Mouse (Mus musculus) cerebellum, adult 8-10 months (tissue): ENCODE measurements at regions not wholly inside any gene's neighbourhood (a gene's known extent, or its start where the extent isn't known, plus 50 kb on each side); places are given as distances from the start of the nearest gene placed in this dataset.

Source experiments
- DNase-seq: peaks from one replicate; pipeline ENCODE4 v3.0.0; 2022

DNA sequence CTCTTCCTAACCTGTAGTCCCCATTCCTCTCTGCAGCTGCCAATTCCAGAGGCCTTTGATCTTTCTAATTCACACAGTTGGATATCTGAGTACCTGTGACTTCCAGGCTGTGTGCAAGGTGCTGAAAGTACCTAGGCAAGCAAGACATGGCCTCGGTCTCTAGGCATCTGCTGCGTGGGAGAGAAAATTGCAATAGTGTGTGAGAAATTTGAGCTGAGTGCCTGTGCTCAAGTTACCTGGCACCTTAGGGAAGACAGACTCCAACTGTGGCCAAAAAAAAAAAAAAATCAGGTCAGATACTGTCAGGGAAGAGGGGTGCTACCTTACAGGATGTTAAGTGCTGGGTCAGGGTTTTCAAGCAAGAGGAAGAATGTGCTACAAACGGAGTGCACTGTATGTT is 514.7 kb upstream of the Mgmt start:
- DNase-seq, result no peak

DNA sequence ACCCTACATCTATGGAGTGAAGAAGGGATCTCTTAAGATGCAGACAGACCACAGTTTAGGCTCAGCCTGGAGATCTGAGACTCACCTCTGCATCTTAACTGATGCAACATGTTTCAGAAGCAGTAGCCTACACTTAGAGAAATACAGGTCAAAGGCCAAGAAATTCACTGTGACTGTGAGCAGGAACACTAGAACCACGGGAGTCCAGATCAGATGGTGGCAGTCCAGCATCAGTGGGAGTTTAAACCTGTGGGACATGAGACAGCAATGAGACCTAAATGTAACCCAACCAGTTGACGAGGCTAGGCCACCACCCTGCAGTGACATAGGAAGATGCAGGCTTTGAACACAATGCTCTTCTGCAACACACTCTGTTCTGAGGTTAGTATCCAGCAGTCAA is 511.1 kb upstream of the Mgmt start:
- DNase-seq, result no peak

DNA sequence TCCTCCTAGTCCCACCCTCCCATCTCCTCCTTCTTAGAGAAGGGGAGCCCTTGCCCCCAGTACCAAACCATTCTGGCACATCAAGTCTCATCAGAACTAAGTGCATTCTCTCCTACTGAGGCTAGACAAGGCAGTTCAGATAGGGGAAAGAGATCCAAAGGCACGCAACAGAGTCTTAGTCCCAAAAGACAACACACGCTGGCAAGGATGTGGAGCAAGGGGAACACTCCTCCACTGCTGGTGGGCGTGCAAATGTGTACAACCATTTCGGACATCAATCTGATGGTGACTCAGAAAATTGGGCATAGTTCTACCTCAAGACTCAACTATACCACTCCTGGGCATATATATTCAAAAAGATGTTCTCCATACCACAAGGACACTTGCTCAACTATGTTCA is 506.7 kb upstream of the Mgmt start:
- no peak for DNase-seq

DNA sequence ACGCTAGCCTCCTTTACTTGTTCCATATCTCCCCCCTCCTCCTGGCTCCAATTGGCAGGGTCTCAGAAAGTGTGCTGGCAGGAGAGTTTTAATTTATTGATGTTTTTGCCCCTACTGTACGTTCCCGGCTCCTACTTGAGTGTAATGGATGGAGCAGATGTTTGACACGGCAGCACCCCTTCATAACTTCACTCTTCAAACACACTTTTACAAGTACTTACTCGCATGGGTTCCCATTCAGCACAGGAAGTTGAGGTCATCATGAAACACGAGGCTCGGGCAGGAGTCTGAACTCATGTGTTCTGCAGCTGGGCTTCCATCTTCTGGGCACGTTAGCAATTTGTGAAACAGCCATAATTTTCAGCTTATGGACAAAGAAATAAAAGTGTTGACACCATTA is 504.3 kb upstream of the Mgmt start:
- no peak for DNase-seq

DNA sequence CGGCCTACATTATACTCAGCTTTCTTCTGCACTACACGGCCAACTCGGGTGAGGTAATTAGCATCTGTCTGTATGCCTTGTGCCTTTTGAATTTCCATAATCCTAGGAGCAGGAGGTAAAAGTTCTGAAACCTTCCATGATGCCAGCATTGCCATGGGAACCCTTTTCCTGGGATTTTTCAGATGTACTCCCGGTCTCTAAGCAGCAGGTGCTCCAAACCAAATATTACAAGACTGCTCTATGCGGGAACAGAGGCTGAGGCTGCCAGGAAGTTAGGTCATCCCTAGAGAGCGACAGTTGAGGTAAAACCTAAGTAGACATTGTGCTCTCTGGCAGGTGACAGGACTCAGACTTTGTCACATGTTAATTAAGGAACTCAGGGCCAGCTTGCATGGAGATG is 501.0 kb upstream of the Mgmt start:
- DNase-seq, result no peak

DNA sequence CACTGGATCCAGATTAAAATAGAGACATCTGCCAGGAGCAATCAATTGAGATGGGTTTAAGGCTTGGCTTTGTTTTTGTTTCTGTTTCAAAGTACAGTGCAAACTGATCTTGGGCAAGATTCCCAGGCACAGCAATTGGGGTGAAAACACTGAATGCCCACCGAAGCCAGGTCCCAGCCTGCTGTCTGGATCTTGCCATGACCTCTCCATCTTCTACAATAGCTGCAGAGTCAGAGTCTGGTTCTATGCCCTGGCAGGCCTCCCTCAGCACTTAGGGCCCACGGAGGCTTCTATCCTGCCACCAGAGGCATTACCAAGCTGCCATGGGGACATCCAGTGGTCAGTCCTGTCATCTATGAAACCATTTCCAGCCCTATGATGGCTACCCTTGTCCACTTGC is 498.6 kb upstream of the Mgmt start:
- DNase-seq, result no peak

DNA sequence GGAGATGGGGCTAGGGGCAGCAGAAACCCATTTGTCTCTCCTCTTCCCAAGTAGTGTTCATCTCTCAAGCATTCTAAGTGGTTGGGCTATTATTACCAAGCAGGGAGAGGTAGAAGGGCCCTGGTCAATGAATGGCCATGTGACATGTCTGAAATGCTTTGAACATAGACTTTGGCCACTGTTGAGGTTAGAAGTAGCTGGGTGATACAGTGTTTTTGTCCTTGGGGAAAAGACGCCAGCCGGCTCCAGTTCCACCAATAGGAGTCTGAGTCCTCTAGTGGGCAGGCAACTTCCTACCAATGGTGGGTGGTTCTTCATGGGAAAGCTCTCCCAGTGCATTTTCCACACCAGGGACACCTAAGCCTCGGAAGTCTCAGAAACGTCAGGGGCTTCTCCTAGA is 497.3 kb upstream of the Mgmt start:
- no peak for DNase-seq

DNA sequence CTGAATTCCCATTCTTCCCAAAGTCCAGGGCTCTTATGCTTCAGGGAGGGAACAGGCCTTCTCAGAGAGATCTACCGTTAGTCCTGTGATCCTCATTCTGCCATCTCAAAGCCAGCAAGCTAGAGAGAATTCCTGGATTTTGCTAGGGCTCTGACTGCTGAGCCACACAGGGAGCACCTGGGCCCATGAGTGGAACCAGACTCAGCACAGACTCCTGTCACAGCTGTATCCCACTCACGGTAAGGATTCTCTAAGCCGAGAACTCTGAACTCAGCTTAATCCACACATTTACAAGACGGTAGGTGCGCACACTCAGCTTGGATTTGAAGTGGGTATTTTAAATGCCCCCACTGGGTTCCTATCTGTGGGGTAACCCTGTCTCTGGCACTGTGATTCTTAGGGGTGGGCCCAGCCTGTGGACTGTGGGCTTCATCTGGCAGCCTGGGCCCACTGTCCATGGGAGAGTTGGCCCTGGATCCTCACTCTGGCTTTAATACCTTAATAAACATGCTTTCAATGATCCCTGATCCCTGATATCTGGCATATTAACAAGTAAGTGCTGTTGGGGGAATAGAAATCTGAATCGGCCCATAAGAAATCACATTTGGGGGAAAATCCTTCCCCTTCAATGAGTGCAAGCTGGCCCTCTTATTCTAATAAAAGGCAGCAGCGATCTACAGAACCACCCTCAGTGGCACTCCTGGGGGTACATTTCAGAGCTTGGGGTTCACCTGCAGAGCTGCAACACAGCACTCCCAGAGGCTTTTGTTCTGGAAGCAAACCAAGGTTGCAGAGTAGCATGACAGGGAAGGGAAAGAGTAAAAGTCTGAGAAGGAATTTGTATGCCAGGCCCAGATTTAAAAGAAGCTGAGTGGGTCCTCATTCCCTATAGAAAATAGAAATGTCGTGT is 491.5 kb upstream of the Mgmt start:
- DNase-seq, result no peak

DNA sequence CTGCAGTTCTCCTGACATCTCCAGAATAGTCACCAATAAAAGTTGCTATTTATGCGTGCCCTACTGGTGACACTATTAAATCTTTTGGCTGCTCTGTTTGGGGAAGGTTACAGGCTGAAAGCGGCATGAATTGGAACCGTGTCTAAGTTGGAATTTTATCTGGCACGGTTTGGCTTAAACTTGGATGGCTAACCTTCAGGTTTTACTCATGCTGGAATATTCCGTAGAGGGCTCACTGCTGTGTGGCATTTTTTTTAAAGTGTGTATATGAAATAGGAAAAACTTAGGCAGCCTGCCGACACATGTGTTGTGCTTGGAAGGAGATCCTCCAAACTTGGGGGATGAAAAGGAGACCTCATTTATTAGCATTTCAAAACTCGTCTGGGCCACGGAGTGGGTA is 489.0 kb upstream of the Mgmt start:
- DNase-seq, result no peak

DNA sequence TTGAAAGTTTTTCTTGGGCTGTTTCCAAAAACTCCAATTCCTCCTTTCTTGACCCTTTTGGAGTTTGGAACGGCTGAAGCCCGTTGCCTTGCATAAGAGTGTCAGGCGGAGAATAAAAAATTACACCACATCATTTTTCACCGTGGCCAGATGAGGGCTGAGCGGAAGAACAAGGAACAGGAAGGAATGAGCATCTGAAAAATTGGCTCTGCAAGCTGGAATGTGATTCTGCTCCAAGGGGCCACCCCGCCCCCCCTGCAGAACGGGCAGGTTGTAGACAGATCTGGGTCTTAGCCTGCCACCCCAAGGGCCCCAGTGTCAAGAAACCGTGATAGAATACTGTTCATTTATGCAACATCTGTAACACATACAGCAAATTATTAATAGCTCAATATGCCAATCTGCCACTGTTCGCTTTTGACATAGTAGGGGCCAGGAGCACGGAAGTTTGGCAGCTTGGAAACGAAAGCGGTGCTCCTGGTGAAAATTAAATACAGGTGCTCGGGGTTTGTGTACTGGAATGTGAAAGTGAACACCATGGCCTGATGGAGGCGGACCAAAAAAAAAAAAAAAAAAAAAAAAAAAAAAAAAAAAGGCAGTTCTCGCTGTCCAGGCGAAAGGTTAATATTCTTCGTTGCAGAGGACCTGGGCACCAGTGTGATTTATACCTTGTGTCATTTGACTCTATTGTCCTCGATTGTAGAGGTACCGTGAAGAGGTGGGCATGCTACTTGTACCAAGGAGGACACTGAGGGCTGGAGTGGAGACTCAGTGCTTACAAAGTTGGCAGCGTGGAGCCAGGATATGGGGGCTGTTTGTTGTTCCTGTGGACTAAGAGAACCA is 487.9 kb upstream of the Mgmt start:
- DNase-seq, result no peak

DNA sequence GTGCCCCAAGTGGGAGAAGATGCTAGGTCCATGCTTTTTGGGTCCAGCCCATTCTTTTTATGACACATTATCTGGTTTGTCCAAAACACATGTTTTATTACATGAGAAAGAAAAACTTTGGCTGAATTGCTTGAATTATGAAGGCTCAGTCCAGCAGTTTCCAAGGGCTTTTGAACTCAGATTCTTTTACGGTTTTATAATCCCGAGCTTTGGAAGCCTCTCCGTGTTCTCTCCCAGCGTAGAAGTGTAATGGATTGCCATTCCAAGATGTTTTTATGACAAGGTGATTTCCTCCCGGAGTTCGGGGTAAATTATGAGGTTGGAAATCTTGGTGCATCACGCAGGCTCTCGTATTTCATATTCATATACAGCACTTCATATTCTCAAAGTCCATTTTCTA is 479.6 kb upstream of the Mgmt start:
- no peak for DNase-seq

DNA sequence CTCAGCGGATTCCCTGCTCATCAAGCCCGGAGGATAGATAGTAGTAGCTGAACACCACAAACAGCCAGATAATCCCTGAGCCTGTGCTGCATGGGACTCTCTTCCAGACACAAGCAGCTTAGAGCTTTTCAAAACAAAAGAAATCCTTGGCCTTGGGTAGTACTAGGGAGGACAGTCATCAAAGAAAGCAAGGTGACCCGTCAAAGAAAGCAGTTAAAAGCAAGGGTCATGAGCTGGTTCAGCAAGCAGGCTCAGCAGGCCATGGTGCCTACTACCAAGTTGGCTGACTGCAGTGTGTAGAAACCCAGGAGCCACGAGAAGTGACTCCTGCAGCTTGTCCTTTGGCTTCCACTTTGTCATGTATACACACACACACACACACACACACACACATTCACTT is 477.1 kb upstream of the Mgmt start:
- no peak for DNase-seq

DNA sequence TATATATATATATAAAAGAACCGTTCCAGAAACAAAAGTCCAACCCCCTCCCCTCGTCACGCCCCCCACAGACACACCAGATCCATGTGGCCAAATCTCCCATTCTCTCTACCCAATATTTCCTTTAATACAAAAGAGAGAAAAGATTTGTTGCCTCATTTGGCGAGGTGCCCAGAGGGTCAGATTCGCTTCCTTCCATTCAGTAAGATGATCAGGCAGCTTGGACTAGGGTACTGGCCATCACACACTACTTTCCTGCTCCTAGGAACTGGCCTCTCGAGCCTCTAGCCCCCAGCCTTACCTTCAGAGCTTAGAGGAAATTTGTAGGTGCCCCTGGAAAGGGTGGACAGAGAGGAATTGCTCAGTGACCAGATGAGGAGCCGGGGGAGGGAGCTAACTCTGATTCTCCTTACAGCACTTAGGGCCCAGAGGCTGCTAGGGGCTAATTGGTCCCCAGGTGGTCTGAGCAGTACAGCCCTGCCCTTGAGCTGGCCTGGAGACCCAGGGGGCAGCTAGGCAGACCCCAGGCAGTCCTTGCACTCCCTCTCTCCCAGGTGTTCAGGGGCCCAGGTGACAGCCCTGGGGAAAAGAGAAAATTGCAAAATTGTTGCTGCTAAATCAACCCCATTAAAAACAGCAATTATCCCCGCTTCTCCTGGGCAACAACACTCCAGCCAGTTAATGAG is 470.4 kb upstream of the Mgmt start:
- DNase-seq, result no peak

DNA sequence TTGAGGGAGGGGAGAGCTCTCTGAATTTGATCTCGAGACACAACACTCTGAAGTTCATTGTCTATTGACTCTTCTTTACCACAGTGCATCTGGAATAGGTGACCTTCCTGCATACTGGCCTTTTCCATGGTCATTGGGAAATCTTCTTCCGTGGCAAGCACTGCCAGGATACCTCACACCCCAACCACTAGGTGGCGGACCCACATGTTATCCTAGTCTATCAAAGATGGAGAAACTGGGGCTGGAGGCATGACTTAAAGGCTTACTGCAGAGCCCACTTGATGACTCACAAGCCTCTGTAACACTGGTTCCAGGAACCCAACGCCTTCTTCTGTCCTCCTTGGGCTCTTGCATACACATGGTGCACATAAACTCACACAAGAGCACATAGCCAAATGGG is 467.2 kb upstream of the Mgmt start:
- no peak for DNase-seq

DNA sequence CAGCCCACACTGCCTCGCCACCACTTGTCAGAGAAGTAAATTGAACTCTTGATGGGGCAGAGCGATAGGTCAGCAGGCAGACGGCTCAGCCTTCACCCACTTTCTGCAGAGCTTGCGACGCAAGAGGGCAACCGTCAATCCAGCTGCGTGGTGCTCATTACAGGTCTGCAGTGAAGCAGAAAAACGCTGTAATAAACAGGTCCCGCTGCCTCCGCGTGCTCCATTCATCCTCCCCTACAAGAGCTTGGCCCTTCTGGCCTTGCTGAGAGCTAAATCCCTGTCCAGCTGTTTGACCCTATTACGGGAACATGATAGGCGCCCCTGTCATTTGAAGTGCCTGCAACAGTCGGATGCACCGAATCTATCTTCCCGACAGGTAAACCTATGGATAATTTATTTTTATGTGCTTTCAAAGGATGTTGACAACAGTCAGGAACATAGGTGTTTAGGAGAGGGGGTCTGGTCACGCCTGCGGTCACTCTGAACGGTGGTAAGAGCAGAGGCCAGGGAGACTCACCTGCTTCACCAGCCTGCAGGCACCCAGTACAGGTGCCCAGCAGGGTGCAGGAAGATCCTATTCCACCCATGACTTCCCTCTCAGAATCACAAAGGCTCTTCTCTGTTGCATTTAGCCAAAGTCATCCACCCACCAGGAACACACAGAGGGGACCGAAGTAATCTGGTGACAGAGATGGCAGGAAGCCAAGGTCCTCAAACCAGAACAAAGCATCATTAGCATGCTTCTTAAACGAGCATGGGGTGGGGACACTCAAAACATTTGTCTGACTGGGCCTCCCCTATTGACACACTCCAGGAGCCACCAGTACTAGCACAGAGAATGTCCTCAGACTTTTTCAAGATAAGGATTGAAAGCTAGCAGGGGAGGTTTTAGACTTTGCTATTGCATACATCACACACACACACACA is 464.1 kb upstream of the Mgmt start:
- no peak for DNase-seq

DNA sequence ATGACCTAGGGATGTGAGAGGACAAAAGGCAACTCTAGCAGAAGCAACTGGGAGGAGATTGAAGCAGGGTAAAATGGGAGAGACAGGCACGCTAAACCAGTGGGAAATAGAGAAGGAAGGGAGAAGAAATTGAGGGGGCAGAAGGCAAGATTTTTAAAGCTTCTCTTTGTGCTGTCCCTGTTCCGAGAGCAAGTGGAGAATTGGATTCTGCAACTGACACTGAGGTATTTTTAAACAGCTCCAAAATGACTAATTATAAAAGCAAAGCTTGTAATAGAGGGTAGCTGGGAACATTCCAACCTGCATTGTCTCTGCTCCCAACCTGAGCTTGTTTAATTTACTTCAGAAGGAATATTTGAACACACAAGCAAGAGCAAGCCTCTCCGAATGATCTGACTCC is 460.7 kb upstream of the Mgmt start:
- no peak for DNase-seq

DNA sequence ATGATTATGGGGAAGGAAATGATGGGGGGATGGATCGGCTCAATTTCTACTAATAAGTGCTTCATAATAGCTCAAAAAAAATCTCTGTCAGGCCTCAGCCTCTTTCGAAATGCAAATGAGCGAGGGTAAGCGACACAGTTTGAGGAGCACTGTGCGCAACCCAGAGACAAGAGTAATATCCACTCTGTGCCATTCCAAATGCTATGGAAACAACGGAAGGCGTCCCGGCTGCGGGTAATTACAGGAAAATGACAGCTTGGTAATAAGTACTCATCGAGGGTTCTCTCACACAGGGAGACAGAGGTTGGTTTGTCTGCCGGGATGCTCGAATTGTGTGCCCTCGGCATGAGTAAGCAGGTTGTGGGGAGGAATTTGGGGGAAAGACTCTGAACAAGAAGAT is 459.9 kb upstream of the Mgmt start:
- no peak for DNase-seq

DNA sequence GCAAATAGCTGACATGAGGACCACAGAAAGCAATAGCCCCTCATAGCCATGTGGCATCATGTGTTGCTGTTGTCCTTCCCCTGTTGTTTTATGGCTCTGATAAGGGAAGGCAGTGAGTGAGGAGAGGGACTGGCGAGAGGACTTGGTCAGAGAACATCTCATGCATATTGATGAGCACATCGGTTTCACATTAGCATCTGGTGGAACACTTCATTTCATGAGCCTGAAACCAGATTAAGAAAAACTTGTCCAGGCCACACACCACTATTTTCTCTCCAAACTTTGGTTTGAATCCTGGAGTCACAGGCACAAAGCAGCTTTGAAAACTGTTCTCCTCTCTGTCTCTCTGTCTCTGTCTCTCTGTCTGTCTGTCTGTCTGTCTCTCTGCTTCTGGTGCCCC is 451.0 kb upstream of the Mgmt start:
- DNase-seq, result no peak

DNA sequence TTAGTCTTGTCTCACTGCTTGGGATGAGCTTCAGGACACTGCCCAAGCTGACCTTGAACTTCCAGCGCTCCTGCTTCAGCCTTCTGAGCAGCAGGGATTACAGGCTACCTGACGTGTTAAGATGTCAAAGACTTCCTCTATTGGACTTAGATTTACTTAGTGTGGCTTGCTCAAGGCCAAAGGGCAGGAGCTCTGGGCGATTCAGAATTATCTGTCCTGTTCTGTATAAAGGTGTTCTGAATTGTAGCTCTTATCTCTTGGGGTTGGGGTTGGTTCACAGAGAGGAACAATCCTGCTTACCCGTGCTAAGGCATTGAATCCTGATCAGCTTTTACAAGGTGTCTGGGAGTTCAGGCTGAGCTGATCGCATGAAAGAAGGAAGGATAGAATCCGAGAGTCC is 449.3 kb upstream of the Mgmt start:
- DNase-seq, result no peak

DNA sequence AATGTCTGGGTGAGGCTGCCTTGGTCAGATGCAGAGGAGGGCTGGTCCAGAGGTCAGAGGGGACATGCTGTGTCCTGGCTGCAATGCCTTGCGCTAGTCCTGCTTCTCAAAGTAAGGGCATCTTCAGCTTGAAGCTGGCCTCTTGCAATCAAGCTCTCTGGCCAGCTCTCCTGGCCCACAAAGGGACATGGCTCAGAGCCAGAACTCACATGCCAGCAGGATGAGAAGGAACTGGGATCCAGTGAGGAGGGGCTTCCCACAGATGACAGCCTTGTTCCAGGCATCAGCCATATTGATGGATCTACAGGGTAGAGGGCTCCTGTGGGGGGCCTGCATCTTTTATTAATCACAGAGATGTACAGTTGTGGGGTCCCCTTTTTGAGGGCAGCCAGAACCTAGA is 445.1 kb upstream of the Mgmt start:
- DNase-seq, result no peak

DNA sequence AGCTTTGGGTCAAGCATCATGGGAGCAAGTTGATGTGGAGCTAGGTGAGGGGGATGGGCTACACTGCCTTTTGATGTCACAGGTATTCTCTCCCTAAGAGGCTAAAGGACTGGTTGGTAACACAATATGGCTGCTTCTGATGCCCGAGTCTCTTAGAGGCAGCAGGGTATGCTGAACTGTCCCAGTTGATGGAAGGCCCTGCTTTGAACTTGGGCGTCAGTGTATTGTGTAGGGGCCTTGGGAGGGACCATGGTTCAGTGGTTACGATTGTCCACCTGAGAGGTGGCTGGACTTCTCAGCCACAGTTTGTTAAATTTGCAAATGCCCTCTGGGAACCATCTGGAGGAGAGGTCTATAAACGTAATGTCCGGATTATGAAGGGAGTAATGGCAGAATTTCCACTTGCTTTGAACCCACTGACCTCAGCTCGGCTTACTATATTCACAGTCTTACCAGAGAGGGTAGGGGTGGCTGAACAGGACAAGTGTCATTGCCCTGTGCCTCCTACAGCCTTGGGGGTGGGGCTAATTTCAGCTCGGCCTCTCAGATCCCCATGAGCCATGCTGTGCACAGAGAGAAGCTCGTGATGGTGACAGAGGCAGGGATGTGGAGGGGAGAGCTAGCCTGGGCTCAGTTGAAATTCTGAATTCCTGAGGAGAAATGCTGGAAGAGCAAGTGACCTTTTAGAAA is 442.6 kb upstream of the Mgmt start:
- DNase-seq, result no peak

DNA sequence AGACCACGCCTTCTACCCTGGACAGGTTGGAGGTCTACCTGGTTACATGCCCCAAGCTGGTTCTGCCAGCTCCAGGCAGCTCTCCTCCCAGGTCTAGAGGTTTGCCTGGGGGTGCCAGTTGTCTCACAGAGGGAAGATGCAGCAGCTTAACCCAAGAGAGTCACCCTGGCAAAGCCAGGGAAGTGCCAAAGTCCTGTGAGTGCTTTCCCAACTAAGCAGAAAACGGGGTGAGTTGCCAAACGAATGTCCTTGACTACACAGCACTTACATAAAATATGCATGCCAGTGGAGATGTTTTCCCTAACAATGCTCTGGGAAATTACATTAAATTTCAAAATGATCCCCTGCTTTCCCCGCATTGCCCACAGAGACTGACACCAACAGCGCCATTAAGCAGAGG is 441.9 kb upstream of the Mgmt start:
- DNase-seq, result no peak
